Mouse (Mus musculus) activated CD4-positive, CD25-positive, alpha-beta regulatory T cell, adult 4 months (primary cell): Measurements from ENCODE around the gene Cldn11. TPM values are rescaled to one million over a fixed set of nuclear protein-coding genes. Genes with fewer than 3 reads are reported as not detected.
"Not testable (repeated sequence)": the region's sequence is repeated elsewhere in the genome, so short reads cannot be mapped to it uniquely, and the experiment has no call there.

ENCODE experiments used
- ATAC-seq: one replicate; pipeline ENCODE4 v1.8.0; 2017
- polyA plus RNA-seq, 2 experiments: library from polyadenylated mRNA; unstranded; fragments of 100-300 nt; shearing (Covaris generic); gene quantifications; one replicate each; pipeline ENCODE4 v1.2.1; 2017

The Cldn11 gene
- polyA plus RNA-seq, result not detected

GRCm38 (mm10) chr3:31149706-31150105 lies at the start of gene Cldn11:
Gene Cldn11, plus strand, starts transcription at chr3:31149920.
- no peak for ATAC-seq

- peak; percentile 41 for ATAC-seq
These were observed 49.7 kb upstream of the Cldn11 start for GRCm38 (mm10) chr3:31100026-31100425.

GRCm38 (mm10) chr3:31100802-31101201 lies 48.9 kb upstream of the Cldn11 start:
- ATAC-seq, result no peak

- ATAC-seq, result no peak
These were observed 44.8 kb upstream of the Cldn11 start for GRCm38 (mm10) chr3:31104936-31105335.

GRCm38 (mm10) chr3:31106597-31106996 lies 43.1 kb upstream of the Cldn11 start:
- ATAC-seq, result no peak

GRCm38 (mm10) chr3:31107674-31108073 lies 42.0 kb upstream of the Cldn11 start:
- ATAC-seq, result no peak

GRCm38 (mm10) chr3:31109108-31109507 lies 40.6 kb upstream of the Cldn11 start:
- peak; percentile 88 for ATAC-seq

GRCm38 (mm10) chr3:31123098-31123497 lies 26.6 kb upstream of the Cldn11 start:
- ATAC-seq, result no peak

GRCm38 (mm10) chr3:31126303-31126702 lies 23.4 kb upstream of the Cldn11 start:
- ATAC-seq, result no peak

GRCm38 (mm10) chr3:31126848-31127247 lies 22.9 kb upstream of the Cldn11 start:
- ATAC-seq, result no peak

GRCm38 (mm10) chr3:31129766-31130165 lies 20.0 kb upstream of the Cldn11 start:
- ATAC-seq, result no peak

GRCm38 (mm10) chr3:31133664-31134063 lies 16.1 kb upstream of the Cldn11 start:
- ATAC-seq, result no peak

- ATAC-seq, result no peak
These were observed 15.5 kb upstream of the Cldn11 start for GRCm38 (mm10) chr3:31134246-31134645.

- no peak for ATAC-seq
These were observed 15.0 kb upstream of the Cldn11 start for GRCm38 (mm10) chr3:31134696-31135095.

- not testable (repeated sequence) for ATAC-seq
These were observed 13.1 kb upstream of the Cldn11 start for GRCm38 (mm10) chr3:31136591-31136990.

GRCm38 (mm10) chr3:31138454-31139424 lies 11.0 kb upstream of the Cldn11 start:
- peak; percentile 65 for ATAC-seq

GRCm38 (mm10) chr3:31141621-31142020 lies 8.1 kb upstream of the Cldn11 start:
- ATAC-seq, result no peak

- not testable (repeated sequence) for ATAC-seq
These were observed 4.5 kb upstream of the Cldn11 start for GRCm38 (mm10) chr3:31145222-31145621.

GRCm38 (mm10) chr3:31145641-31146290 lies 4.0 kb upstream of the Cldn11 start:
- peak; percentile 86 for ATAC-seq

- no peak for ATAC-seq
These were observed 1.1 kb upstream of the Cldn11 start for GRCm38 (mm10) chr3:31148595-31148994.

GRCm38 (mm10) chr3:31152108-31152507 lies 2.4 kb downstream of the Cldn11 start:
- no peak for ATAC-seq

GRCm38 (mm10) chr3:31156126-31156525 lies 6.4 kb downstream of the Cldn11 start:
- ATAC-seq, result no peak

- no peak for ATAC-seq
These were observed 8.1 kb downstream of the Cldn11 start for GRCm38 (mm10) chr3:31157776-31158175.

GRCm38 (mm10) chr3:31160046-31160445 lies 10.3 kb downstream of the Cldn11 start:
- ATAC-seq, result no peak
